ENCODE assay signal across 15 mouse cellular contexts in genomic region chr5:145149294-145149693, GRCm38 (mm10).
"Had no signal": no experiment of that assay in that cellular context is flagged by ENCODE, and none has a peak within 500 bp of the region (broad histone marks: within the 10 kb centered on the region; RNA-seq: fewer than 3 reads in every experiment).

No protein-coding gene starts in this region.

- DNase-seq: kidney, adult 2 months; kidney, postnatal 14 days; lung, embryonic 14.5 days; lung, postnatal 10 days; lung, postnatal 4 days; right cerebral cortex, postnatal 14 days; thymus, postnatal 14 days had no signal

- H3K27me3 ChIP-seq: kidney, embryonic 15.5 days; limb, embryonic 15.5 days; megakaryocyte, embryonic 14.5 days; midbrain, embryonic 12.5 days; neural tube, embryonic 13.5 days had no signal

- H3K4me2 ChIP-seq: kidney, embryonic 15.5 days; limb, embryonic 15.5 days; lung, embryonic 14.5 days; midbrain, embryonic 12.5 days; neural tube, embryonic 13.5 days had no signal

- H3K9me3 ChIP-seq: kidney, embryonic 15.5 days; limb, embryonic 15.5 days; midbrain, embryonic 12.5 days; neural tube, embryonic 13.5 days had no signal

- ATAC-seq: intestine, embryonic 16.5 days; midbrain, embryonic 16.5 days had no signal

- H3K9ac ChIP-seq: kidney, embryonic 15.5 days; limb, embryonic 15.5 days; lung, embryonic 14.5 days; midbrain, embryonic 12.5 days; neural tube, embryonic 13.5 days had no signal

- H3K27ac ChIP-seq: kidney, embryonic 15.5 days; limb, embryonic 15.5 days; midbrain, embryonic 12.5 days; neural tube, embryonic 13.5 days; stomach, postnatal 0 days had no signal

- H3K4me1 ChIP-seq: kidney, embryonic 15.5 days; limb, embryonic 15.5 days; midbrain, embryonic 12.5 days; neural tube, embryonic 13.5 days had no signal

- H3K4me3 ChIP-seq: kidney, embryonic 15.5 days; limb, embryonic 15.5 days; megakaryocyte, embryonic 14.5 days; midbrain, embryonic 12.5 days; neural tube, embryonic 13.5 days had no signal
